Mouse (Mus musculus): ENCODE data around the gene Olfr348.

Olfr348 gene

GRCm38 (mm10) chr2:36783976-36784375 lies at the start of gene Olfr348:
Gene Olfr348, plus strand, starts transcription at chr2:36784276.
- in situ Hi-C loops (cut with MboI, MseI): no loop called here

DNA sequence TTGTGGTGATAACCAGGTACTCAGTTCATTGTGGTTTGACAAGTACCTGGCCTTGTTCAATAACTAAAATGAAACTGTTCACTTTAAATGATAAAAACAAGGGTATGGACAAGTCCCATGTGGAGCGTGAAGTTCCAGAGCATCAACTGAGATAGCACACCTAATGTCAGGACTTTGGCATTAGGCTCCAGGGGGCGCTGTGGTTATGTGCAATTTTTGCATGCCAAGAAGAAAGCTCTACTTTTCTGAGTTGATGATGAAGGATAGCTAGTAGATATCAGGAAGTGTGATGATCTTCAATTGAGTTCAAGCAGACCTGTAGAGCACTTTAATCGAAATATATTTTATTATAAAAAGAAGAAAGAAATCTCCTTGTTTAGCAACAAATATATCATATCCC lies 47.9 kb upstream of the Olfr348 start:
- in situ Hi-C loops (cut with MboI, MseI): no loop called here

GRCm38 (mm10) chr2:36790238-36790637 lies 6.2 kb downstream of the Olfr348 start, which contains the start of gene Olfr50:
Gene Olfr50, plus strand, starts transcription at chr2:36790538.
- in situ Hi-C loops (cut with MboI, MseI): no loop called here

GRCm38 (mm10) chr2:36816932-36817331 lies 32.9 kb downstream of the Olfr348 start, which contains the start of gene Olfr3:
Gene Olfr3, minus strand, starts transcription at chr2:36817032.
- in situ Hi-C loops (cut with MboI, MseI): no loop called here
